Mouse (Mus musculus) layer of hippocampus, postnatal 36 days (tissue): Measurements from ENCODE around the gene Fhl3. TPM values are rescaled to one million over a fixed set of nuclear protein-coding genes. Genes with fewer than 3 reads are reported as not detected.
"Not testable (repeated sequence)": the region's sequence is repeated elsewhere in the genome, so short reads cannot be mapped to it uniquely, and the experiment has no call there.

Experiments
- DNase-seq, 2 experiments: peaks; one replicate each; pipeline ENCODE4 v3.0.0; 2022
- total RNA-seq, 2 experiments: library from RNA; stranded (reverse); gene quantifications; 2 replicates each; pipeline ENCODE4 v1.2.3; 2021

Fhl3 gene
- total RNA-seq, 2 experiments from 2014 or later = 1.7 to 2.4 TPM

DNA sequence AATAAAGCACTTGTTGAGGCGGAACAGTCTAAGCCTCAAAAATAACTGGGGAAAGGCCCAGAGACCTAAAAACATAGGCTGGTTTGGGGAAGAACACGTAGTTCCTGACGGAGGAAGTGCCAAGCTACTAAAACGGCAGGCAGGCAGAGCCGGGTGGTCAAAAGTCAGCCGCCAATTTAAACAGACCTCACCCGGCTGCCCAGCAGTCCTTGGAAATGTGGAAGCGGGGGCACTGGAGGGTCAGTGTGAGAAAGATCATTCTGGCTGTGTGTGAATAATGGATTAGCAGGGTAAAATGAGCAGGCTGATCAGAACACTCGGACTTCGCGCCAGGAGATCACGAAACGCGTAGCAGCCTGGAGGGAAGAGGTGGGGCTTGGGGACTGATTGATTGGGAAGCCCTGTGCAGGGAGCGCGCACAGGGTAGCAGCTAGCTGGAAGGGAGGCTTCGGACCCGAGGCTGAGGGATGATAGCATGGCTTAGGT, 9.5 kb downstream of the Fhl3 start:
- no peak for DNase-seq

GRCm38 (mm10) chr4:124710776-124711291, 10.3 kb downstream of the Fhl3 start:
- no peak for DNase-seq

DNA sequence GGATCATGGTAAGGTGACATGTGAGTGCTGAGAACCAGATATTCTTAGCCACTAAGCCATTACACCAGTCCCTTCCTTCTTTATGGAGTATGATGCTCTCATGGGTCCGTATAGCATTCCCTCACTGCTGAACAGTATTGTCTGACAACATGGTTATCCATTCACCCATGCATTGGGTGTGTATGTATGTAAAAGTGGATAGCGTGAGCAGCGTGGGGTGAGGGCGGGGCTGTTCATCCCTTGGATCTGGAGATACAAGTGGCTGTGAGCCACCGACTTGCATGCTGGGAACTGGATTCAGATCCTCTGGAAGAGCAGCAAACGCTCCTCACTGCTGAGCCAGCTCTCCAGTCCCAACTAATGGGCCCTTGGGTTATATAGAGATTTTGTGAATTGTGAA, 12.1 kb downstream of the Fhl3 start:
- DNase-seq = no peak

DNA sequence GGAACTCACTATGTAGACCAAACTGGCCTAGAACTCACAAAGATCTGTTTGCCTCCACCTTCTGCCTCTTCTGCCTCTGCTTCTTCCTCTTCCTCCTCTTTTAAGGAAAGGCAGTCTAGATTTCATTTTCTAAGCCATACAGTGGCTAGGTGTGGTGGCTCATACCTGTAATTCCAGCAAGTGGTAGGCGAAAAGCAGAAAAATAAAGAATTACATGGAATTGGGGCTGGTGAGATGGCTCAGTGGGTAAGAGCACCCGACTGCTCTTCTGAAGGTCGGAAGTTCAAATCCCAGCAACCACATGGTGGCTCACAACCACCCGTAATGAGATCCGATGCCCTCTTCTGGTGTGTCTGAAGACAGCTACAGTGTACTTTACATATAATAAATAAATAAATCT, 13.3 kb downstream of the Fhl3 start:
- not testable (repeated sequence) for DNase-seq

- DNase-seq = peak; percentile 92 to 95
Measured at GRCm38 (mm10) chr4:124714545-124715481, 14.3 kb downstream of the Fhl3 start, which contains the start of gene Sf3a3. Sf3a3 (plus strand) TSS chr4:124714776.

DNA sequence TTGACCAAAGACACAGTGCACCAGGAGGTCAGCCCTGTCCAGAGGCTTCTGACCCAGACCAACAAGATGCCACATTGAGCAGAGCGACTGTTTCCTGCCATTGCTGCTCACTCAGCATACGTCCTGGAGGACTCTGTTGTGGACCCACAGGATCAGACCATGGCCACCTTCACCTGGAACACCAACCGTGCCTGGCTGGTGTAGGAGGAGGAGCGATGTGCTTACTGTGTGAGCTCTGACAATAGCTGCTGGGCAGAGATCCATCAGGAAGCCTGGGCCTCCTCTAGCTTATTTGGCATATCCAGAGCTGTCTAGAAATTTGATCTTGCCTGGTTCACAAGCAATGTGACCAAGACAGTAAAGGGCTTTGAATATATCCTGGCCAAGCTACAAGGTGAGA, 18.6 kb downstream of the Fhl3 start:
- DNase-seq = no peak

GRCm38 (mm10) chr4:124726121-124726520, 25.6 kb downstream of the Fhl3 start:
- no peak for DNase-seq

GRCm38 (mm10) chr4:124736952-124737351, 36.5 kb downstream of the Fhl3 start:
- no peak for DNase-seq

DNA sequence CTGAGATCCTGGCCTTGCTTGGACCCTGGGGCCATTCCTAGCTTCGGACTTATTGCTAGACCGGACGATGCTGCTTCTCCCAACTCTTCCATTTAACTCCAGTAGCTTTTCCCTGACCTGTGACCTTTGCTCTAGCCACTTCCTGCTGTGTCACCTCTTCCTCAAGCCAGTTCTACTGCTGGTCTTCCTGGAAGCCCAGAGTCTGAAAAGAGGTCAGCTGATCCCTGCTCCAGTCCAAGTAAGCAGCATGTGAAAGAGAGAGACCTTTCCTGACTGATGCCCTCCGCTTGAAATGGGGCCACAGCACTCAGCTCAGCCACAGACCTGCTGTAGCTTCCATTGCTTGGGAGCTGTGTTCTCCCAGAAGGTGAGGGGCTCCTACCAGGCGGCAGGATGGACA, 37.0 kb downstream of the Fhl3 start:
- DNase-seq = no peak

- no peak for DNase-seq
Measured at GRCm38 (mm10) chr4:124738013-124738412, 37.5 kb downstream of the Fhl3 start.

- DNase-seq = no peak
Measured at GRCm38 (mm10) chr4:124738783-124739182, 38.3 kb downstream of the Fhl3 start.

- DNase-seq = peak; percentile 85 to 88
Measured at GRCm38 (mm10) chr4:124741376-124742343, 41.2 kb downstream of the Fhl3 start, which contains the start of gene Inpp5b. Inpp5b (plus strand) TSS chr4:124741850.

GRCm38 (mm10) chr4:124742839-124743238, 42.3 kb downstream of the Fhl3 start:
- peak in 1 of 2 experiments; percentile 36 for DNase-seq

DNA sequence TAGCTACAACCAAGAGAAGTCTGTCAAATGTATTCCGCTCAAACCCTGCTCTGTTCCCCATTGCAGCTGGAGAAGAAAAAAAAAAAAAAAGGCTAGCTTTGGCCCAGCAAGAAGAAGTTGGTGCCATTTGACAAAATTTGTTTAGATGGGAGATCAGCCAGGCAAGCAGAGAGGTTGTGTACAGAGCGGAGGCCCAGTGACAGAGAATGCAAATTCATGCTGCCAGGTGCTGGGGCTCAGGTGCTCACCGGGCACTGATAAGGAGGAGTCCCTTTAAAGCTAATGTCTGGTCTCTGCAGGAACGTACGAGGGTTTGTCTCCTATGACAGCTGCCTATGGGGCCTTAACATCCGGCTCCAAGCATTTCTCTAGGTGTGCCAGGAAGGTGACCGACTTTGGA, 46.1 kb downstream of the Fhl3 start:
- DNase-seq = no peak

DNA sequence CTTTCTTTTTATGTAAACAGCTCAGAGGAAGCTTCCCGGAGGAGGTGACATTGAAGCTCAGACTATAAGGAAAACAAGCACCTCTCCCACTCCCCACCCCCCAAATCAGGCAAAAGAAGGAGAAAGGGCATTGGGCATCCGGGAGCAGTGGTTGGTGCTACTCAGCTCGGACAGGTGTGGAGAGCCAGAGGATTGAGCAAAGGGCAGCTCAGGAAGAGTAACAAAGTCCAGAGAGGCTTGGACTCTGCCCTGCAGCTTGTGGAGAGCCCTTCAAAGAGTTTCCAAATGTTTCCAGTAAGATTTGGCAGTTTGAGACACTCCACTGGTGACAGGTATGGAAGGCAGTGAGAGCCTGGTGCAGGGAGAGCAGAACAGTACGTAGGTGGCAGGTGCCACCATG, 47.4 kb downstream of the Fhl3 start:
- no peak for DNase-seq

DNA sequence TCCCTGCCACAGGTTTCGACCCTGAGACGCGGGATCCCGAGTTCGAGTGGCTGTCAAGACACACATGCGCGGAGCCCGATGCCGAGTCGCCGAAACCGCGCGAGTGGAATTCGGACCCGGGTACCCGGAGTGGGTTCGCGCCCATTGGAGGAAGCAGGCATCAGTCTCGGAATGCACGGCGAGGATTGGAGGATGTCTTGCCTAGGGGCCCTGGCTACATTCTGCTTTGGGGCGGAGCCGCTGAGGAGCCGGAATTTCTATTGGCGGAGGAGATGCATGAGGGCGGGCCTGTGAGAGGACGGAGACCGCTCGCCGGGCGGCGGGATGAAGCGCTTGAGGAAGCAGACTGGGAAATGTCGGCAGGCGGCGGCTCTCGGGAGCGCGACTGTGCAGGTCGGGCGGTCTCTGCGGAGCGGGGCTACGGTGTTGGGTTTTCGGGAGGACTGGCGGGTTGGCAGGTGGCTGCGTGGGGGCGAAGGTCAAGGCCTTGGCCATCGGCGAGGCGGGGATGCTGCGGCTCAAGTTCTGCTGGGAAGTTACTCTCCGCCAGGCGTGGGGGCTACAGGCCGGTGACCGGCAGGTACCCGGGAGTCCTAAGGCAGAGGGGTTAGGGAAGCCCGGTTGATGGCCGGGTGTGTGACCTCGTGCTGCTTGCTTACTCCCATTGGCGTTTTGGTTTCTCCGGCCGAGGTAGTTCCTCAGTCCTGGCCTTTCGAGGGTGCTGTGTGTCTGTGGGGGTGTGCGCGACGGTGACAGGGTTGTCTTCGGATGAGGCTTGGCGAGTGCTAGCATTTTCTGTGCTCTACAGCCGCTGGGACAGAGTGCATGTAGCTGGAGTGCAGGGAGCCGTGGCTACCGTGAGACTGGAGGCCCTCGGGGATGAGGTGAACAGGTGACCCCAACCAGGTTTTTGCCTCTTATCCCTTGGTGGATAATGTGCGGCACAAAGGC, 51.1 kb downstream of the Fhl3 start:
- DNase-seq = peak; percentile 98

- no peak for DNase-seq
Measured at GRCm38 (mm10) chr4:124752281-124753199, 52.0 kb downstream of the Fhl3 start.

GRCm38 (mm10) chr4:124755526-124755925, 55.0 kb downstream of the Fhl3 start:
- no peak for DNase-seq
